Mouse (Mus musculus) kidney, postnatal 25 days (tissue): ENCODE results near the gene Slit3.
A peak's percentile ranks its signal among the peaks of the same experiment; 100 is the strongest.

Experiments used
- DNase-seq, 2 experiments: peaks; one replicate each; pipeline ENCODE4 v3.0.0; 2021; ENCODE audit warnings: mixed read lengths in 2 of 2

Gene Slit3

GRCm38 (mm10) chr11:35410431-35410830 is 289.4 kb downstream of the Slit3 start:
- no peak for DNase-seq

GRCm38 (mm10) chr11:35415768-35416401 is 294.9 kb downstream of the Slit3 start:
- DNase-seq = no peak

- DNase-seq = no peak
Measured at GRCm38 (mm10) chr11:35416402-35417093, 295.5 kb downstream of the Slit3 start.

GRCm38 (mm10) chr11:35417911-35418552 is 297.0 kb downstream of the Slit3 start:
- no peak for DNase-seq

- DNase-seq = no peak
Measured at GRCm38 (mm10) chr11:35419013-35419412, 298.0 kb downstream of the Slit3 start.

- DNase-seq = no peak
Measured at GRCm38 (mm10) chr11:35421728-35422127, 300.7 kb downstream of the Slit3 start.

- DNase-seq = no peak
Measured at GRCm38 (mm10) chr11:35428036-35428435, 307.0 kb downstream of the Slit3 start.

GRCm38 (mm10) chr11:35431130-35431529 is 310.1 kb downstream of the Slit3 start:
- no peak for DNase-seq

GRCm38 (mm10) chr11:35437510-35437909 is 316.5 kb downstream of the Slit3 start:
- DNase-seq = no peak

GRCm38 (mm10) chr11:35440186-35440585 is 319.2 kb downstream of the Slit3 start:
- DNase-seq = no peak

- DNase-seq = no peak
Measured at GRCm38 (mm10) chr11:35444489-35445100, 323.6 kb downstream of the Slit3 start.

- DNase-seq = peak; percentile 23 to 42
Measured at GRCm38 (mm10) chr11:35447951-35448350, 326.9 kb downstream of the Slit3 start.

- DNase-seq = peak in 1 of 2 experiments; percentile 16
Measured at GRCm38 (mm10) chr11:35449199-35449598, 328.2 kb downstream of the Slit3 start.

GRCm38 (mm10) chr11:35451636-35452035 is 330.6 kb downstream of the Slit3 start:
- peak; percentile 71 to 77 for DNase-seq

GRCm38 (mm10) chr11:35452413-35452812 is 331.4 kb downstream of the Slit3 start:
- DNase-seq = peak in 1 of 2 experiments; percentile 11

- DNase-seq = no peak
Measured at GRCm38 (mm10) chr11:35454191-35454725, 333.2 kb downstream of the Slit3 start.

GRCm38 (mm10) chr11:35454781-35455180 is 333.8 kb downstream of the Slit3 start:
- no peak for DNase-seq

- DNase-seq = no peak
Measured at GRCm38 (mm10) chr11:35458068-35458467, 337.0 kb downstream of the Slit3 start.

GRCm38 (mm10) chr11:35466701-35467100 is 345.7 kb downstream of the Slit3 start:
- DNase-seq = no peak

GRCm38 (mm10) chr11:35468847-35469246 is 347.8 kb downstream of the Slit3 start:
- DNase-seq = no peak

GRCm38 (mm10) chr11:35469940-35470339 is 348.9 kb downstream of the Slit3 start:
- DNase-seq = peak; percentile 5 to 34

GRCm38 (mm10) chr11:35470853-35471252 is 349.8 kb downstream of the Slit3 start:
- no peak for DNase-seq
